Mouse (Mus musculus): ENCODE measurements around the gene Apln.

The Apln gene

GRCm38 (mm10) chrX:48019359-48019758, 15.3 kb downstream of the Apln start:
- no peak for DNase-seq (ENCODE audit: extremely low spot score, low read depth, low spot score)

GRCm38 (mm10) chrX:48016906-48017601, 17.6 kb downstream of the Apln start:
- no peak for DNase-seq (ENCODE audit: extremely low spot score, low read depth, low spot score)

GRCm38 (mm10) chrX:48011656-48012055, 23.0 kb downstream of the Apln start:
- no peak for DNase-seq (ENCODE audit: extremely low spot score, low read depth, low spot score)

- no peak for DNase-seq (ENCODE audit: extremely low spot score, low read depth, low spot score)
Measured at GRCm38 (mm10) chrX:48006062-48006461, 28.6 kb downstream of the Apln start.

GRCm38 (mm10) chrX:48004786-48005185, 29.9 kb downstream of the Apln start:
- DNase-seq (ENCODE audit: extremely low spot score, low read depth, low spot score): no peak

GRCm38 (mm10) chrX:48001151-48001550, 33.5 kb downstream of the Apln start:
- no peak for DNase-seq (ENCODE audit: extremely low spot score, low read depth, low spot score)

- no peak for DNase-seq (ENCODE audit: extremely low spot score, low read depth, low spot score)
Measured at GRCm38 (mm10) chrX:47998412-47998811, 36.2 kb downstream of the Apln start.

- DNase-seq (ENCODE audit: extremely low spot score, low read depth, low spot score): peak; percentile 26
Measured at GRCm38 (mm10) chrX:47992606-47993005, 42.0 kb downstream of the Apln start.

GRCm38 (mm10) chrX:47988024-47988423, 46.6 kb downstream of the Apln start:
- no peak for DNase-seq (ENCODE audit: extremely low spot score, low read depth, low spot score)

- DNase-seq (ENCODE audit: extremely low spot score, low read depth, low spot score): peak; percentile 22
Measured at GRCm38 (mm10) chrX:47985000-47985619, 49.5 kb downstream of the Apln start.

- no peak for DNase-seq (ENCODE audit: extremely low spot score, low read depth, low spot score)
Measured at GRCm38 (mm10) chrX:47977078-47977477, 57.6 kb downstream of the Apln start.

GRCm38 (mm10) chrX:47976551-47976950, 58.1 kb downstream of the Apln start:
- no peak for DNase-seq (ENCODE audit: extremely low spot score, low read depth, low spot score)
